Mouse (Mus musculus): ENCODE measurements around the gene Sox13.

DNA sequence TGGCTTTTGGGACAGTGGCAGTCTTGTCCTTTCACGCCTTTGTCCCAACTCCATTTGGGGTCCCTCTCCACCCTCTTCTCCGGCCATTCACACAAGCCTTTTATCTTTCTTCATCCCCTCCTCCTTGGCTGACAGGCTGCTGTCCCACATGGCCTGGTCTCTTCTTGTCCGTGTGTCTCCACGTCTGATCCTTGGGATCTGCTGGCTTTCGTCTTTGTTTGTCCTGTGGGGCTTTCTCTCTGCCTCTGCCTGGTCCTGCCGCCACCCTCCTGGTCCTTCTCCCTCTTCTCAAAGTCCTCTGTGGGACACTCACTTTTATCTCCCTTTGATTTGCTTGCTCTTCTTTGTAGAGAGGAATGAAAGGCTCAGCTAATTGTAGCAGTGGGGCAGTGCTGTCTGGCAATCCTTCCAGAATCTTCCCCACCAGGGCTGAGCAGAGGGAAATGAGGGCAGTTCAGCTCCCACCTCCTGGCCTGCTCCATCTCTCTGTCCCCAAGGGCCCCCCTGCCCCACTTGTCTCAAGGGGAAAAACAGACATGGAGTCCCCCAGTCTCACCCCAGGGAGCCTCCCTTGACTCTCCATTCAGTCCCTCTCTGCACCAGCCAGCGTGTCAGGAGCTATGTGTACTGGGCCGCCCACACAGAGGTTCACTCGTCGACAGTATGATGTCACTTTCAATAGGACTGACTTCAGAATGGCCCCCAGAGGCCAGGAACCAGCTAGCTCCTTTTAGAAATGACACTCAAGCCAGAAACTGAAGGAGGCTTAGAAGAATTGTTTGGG, 46.3 kb upstream of the Sox13 start:
- TF ChIP-seq POLR2A (IDR thresholded peaks at IDR 0.05; ENCODE audit: borderline replicate concordance, low read depth, low read length), result no peak
- no peak for TF ChIP-seq CTCF (IDR thresholded peaks at IDR 0.05; ENCODE audit: low read depth, low read length)

Measured in bone marrow macrophage, adult 2 months (primary cell).